Mouse (Mus musculus) kidney, adult 2 months (tissue): ENCODE results near the gene Evx2. TPM values are rescaled to one million over a fixed set of nuclear protein-coding genes. Genes with fewer than 3 reads are reported as not detected.

ENCODE experiments used
- DNase-seq: peaks from one replicate; pipeline ENCODE4 v3.0.0; 2021
- H3K27ac ChIP-seq: fragments of 200-500 bp; 2 replicates; pipeline ENCODE4 v1.5.1; 2012; ENCODE audit warnings: low read depth, low read length, control low read depth, inconsistent platforms; ENCODE audit not compliant: insufficient read depth
- H3K27me3 ChIP-seq: fragments of 200-500 bp; replicated peaks from 2 replicates; pipeline ENCODE4 v1.6.1; 2012; ENCODE audit warnings: mild to moderate bottlenecking, moderate library complexity, low read length, inconsistent platforms; ENCODE audit not compliant: control insufficient read depth, insufficient read depth
- H3K36me3 ChIP-seq: fragments of 200-500 bp; 2 replicates; pipeline ENCODE4 v1.6.1; 2012; ENCODE audit warnings: mild to moderate bottlenecking, moderate library complexity, low read length, inconsistent platforms; ENCODE audit not compliant: control insufficient read depth, insufficient read depth
- H3K4me1 ChIP-seq: fragments of 200-500 bp; 2 replicates; pipeline ENCODE4 v1.6.1; 2011; ENCODE audit warnings: low read length; ENCODE audit not compliant: control insufficient read depth, insufficient read depth
- H3K4me3 ChIP-seq: fragments of 200-500 bp; 2 replicates; pipeline ENCODE4 v1.5.1; 2011; ENCODE audit warnings: mild to moderate bottlenecking, low read depth, low read length, control low read depth; ENCODE audit not compliant: insufficient read depth
- CTCF ChIP-seq: fragments of 200-500 bp; conservative IDR thresholded peaks from 2 replicates; pipeline ENCODE4 v1.5.1; 2011; ENCODE audit warnings: low read depth, mild to moderate bottlenecking, control low read depth, low read length, moderate library complexity, mixed read lengths; ENCODE audit not compliant: insufficient read depth, insufficient read length
- POLR2A ChIP-seq: fragments of 200-500 bp; IDR thresholded peaks from one replicate; pipeline ENCODE4 v1.6.1; 2011; ENCODE audit warnings: low read depth, low read length, control low read depth
- WGBS: fragments of 180-500 bp; shearing (Covaris S2); methylation state at CpG from one replicate; pipeline ENCODE4 v1.1.7; 2018; 5-methylcytosine and 5-hydroxymethylcytosine counted together
- polyA plus RNA-seq: library from polyadenylated mRNA; depleted of rRNA; stranded (reverse); fragments of >200 nt; gene quantifications from 2 replicates; pipeline ENCODE4 v1.2.3, GENCODE M21; 2012

Evx2 gene
- polyA plus RNA-seq, 1 experiment, result not detected

DNA sequence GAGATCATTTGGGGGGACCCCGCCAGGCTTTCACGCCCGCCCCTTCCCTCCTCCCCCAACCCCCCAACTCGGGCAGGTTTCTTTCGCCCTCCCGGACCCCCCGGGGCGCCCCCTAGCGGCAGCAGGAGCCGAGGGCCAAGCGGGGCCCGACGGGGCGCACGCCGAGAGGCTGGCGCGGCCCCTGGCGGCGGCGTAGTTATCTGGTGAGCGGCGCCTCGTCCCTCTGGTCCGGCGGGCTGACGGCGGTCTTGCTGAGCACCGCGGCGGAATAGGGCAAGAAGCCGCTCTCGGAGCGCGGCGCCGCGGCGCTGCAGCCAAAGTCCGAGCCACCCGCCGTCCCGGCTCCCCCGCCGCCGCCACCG lies 4.0 kb downstream of the Evx2 start:
- H3K27ac ChIP-seq, result no peak overlapping the region
- no peak overlapping the region for H3K4me3 ChIP-seq
- no peaks in the 10 kb centered on the region for H3K36me3 ChIP-seq
- TF ChIP-seq POLR2A, result no peak
- TF ChIP-seq CTCF, result no peak
- peak; percentile 27 for DNase-seq
- 2% methylated on average over 41 of the region's 47 CpGs for WGBS
- no peaks in the 10 kb centered on the region for H3K4me1 ChIP-seq
- peaks cover 28% of the 10 kb centered on the region for H3K27me3 ChIP-seq

DNA sequence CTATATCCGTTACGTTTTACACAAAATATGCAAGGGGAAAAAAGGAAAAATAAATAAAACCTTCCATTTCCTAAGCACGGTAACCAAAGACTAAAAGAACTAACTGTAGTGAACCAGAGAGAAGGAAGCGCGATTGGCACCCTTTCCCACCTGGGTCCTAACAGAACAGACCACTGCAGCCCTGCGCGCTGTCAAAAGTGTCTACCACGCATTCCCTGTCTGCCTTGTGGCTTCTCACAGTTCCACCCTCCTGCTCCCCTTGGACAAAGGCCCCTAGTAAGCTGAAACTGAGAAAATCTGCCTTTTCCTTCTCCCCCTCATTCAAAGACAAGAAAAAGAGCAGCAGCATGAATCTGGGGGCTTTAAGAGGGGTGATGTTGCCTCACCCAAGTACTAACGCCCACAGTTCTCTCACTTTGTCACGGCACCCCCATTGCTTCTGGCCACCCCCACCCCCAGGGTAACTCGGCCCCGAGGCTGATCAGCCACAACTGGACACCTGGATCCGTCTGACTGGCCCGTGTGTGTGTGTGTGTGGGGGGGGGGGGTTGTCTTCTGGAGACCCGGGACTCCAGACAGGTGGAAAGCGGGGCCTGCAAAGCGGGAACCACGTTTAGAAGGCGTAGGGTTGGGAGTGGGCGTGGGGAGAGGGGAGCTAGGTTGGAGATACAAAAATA lies 4.5 kb downstream of the Evx2 start:
- Histone ChIP-seq H3K27ac (no peak overlapping the region), H3K4me3 (no peak overlapping the region), H3K27me3 (peaks cover 28% of the 10 kb centered on the region), H3K36me3 (no peaks in the 10 kb centered on the region), H3K4me1 (no peaks in the 10 kb centered on the region)
- TF ChIP-seq POLR2A, result no peak
- TF ChIP-seq CTCF, result no peak
- no peak for DNase-seq
- WGBS, result 7% methylated on average over 20 of the region's 20 CpGs

DNA sequence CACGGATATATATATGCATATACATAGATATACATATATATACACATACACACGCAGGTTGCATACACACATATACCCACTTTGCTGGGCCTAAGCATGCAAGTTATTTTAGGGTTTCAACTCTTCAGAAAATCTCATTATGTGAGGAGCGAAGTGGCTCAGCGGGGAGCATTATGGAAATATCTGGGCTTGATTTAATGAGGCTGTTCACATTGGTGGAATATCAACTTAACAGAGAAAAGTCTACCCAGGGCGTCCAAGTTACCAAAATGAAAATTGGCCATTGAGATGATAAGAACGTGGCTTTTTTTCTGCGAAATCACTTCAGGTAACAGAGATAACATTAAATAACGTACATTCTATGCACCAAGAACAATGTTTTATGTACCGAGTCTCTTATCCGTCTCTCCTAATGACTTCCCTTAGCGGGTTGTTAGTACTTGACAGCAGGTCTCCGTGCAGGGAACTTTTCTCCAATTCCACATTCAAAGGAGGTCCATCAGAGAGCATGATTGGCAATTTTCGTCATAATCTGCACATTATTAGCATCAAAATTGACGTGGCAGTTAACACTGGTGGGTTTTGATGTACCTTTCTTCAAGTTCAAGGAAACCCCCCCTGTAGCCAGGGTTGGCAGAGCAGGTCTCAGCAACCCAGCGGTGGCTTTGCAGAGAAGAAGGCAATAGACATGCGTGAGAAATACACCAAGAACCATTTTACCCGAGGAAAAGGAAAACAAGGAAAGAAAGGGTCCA lies 5.4 kb downstream of the Evx2 start:
- Histone ChIP-seq H3K27me3 (peaks cover 24% of the 10 kb centered on the region), H3K27ac (no peak overlapping the region), H3K36me3 (no peaks in the 10 kb centered on the region), H3K4me3 (no peak overlapping the region), H3K4me1 (no peaks in the 10 kb centered on the region)
- 17% methylated on average over 17 of the region's 17 CpGs for WGBS
- peak; percentile 13 for DNase-seq
- TF ChIP-seq POLR2A (no peak), CTCF (no peak)

DNA sequence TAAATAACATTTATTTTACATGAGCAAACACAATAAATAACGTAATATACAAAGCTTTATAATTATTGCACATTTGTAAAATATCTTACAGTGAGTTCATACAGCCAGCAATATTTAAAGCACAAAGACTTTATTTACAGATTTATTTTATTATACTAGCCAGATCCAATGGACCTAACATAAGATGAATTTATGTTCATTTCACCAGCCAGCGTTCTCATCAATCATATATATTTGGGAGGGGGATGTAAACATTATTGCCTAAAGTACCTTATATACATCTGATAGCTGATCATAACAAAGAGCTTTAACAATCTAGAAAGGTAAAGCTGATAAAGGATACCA lies 6.4 kb downstream of the Evx2 start:
- Histone ChIP-seq H3K27me3 (peaks cover 19% of the 10 kb centered on the region), H3K36me3 (no peaks in the 10 kb centered on the region), H3K4me1 (no peaks in the 10 kb centered on the region), H3K27ac (no peak overlapping the region), H3K4me3 (no peak overlapping the region)
- DNase-seq, result no peak
- TF ChIP-seq CTCF (no peak), POLR2A (no peak)
- 50% methylated on average over 2 of the region's 2 CpGs for WGBS

DNA sequence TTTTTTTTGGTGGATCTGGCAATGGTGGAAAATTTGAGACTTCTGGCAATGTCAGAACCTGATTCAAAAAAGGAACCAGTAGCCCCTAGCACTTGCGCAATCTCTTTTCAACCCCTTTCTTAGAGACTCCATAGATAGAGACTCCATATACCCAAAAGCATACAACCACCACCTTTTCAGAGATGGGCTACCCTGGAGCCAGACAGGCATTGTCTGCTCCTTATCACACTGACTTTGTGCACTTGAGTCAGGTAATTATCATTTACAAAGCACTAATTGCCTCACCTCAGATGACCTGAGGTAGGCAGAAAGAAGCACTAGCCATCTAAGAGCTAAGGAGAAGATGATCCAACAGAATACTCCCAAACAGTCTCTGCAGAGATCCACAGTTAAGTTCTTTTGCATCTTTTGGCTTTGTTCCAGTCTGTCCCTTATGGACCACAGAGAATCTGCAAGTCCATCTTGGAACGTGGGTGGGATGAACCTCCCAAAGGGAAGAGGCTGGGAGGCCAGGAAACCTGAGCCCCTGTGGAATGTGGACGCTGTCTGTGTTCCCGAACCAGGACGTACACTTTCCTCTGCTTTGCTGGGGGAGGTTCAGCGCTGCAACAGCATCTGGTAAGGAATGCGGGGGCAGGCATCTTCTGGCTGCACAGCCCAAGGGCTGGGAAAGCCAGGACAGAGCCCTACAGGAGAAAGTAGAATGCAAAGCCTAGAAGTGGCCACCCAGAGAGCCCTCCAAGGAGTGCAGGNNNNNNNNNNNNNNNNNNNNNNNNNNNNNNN lies 12.1 kb downstream of the Evx2 start:
- 21% methylated on average over 7 of the region's 7 CpGs for WGBS
- TF ChIP-seq POLR2A, result no peak
- no peak for TF ChIP-seq CTCF
- H3K4me1 ChIP-seq, result no peaks in the 10 kb centered on the region
- no peak for DNase-seq
- peaks cover 6% of the 10 kb centered on the region; the same call in 1 of the 2 replicates for H3K27me3 ChIP-seq
- no peak overlapping the region for H3K27ac ChIP-seq
- no peaks in the 10 kb centered on the region for H3K36me3 ChIP-seq
- no peak overlapping the region for H3K4me3 ChIP-seq

DNA sequence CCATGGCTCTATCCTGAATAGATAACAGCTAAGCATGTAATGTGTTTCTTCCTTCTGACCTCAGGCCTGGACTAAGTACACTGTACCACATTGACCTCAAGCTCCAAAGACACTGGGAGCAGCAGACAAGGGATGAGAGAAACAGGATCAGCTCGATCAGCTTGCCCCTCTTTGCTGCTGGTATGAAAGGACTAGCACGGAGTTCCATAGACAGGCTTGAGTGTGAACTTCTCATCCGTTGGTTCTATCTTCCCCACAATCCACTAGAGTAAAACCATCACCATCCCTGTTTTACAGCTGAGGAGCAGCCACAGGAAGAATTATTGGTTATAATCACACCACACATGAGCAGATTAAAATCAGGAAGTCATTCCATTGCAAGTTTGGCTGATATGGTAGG lies 13.7 kb downstream of the Evx2 start:
- peaks cover 5% of the 10 kb centered on the region; the same call in 1 of the 2 replicates for H3K27me3 ChIP-seq

DNA sequence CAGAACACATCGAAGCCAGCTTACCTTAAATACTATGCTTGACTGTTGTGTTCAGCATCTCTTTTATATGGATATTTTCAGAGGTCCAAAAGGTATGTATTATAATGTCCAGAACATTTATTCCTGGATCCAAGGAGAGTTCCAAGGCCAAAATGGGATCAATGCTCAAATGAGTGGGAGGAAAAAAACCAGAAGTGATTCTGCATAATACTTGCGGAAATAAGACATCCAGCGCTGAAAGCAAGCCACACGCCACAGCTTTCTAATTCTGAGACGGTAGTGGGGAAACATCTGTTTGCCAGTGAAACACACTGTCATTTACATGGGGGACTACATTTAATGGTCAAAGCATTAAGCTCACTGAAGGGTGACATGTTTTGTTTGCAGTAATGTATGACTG lies 16.9 kb downstream of the Evx2 start:
- Histone ChIP-seq H3K27ac (no peak overlapping the region), H3K36me3 (no peaks in the 10 kb centered on the region), H3K27me3 (peaks cover under 1% of the 10 kb centered on the region; the same call in 1 of the 2 replicates), H3K4me3 (no peak overlapping the region), H3K4me1 (no peaks in the 10 kb centered on the region)
- 32% methylated on average over 5 of the region's 5 CpGs for WGBS
- no peak for DNase-seq
- no peak for TF ChIP-seq POLR2A
- no peak for TF ChIP-seq CTCF

More for the DNA sequence above, 13.7 kb downstream of the Evx2 start:
- DNase-seq, result no peak
- H3K27ac ChIP-seq, result no peak overlapping the region
- WGBS, result 84% methylated on average over 3 of the region's 3 CpGs
- no peak for TF ChIP-seq POLR2A
- no peak for TF ChIP-seq CTCF
- H3K4me3 ChIP-seq, result no peak overlapping the region
- no peaks in the 10 kb centered on the region for H3K4me1 ChIP-seq
- no peaks in the 10 kb centered on the region for H3K36me3 ChIP-seq
